Mouse (Mus musculus) myocyte (in vitro differentiated cells): ENCODE measurements at regions not wholly inside any gene's neighbourhood (a gene's known extent, or its start where the extent isn't known, plus 50 kb on each side); places are given as distances from the start of the nearest gene placed in this dataset.

ENCODE experiments used
- MAX ChIP-seq: IDR thresholded peaks from one replicate; pipeline ENCODE4 v1.6.1; 2011; ENCODE audit warnings: low read depth, mild to moderate bottlenecking, control low read depth
- POLR2A ChIP-seq: IDR thresholded peaks from one replicate; pipeline ENCODE4 v1.6.1; 2011; ENCODE audit warnings: low read depth, mild to moderate bottlenecking, control low read depth, moderate library complexity; ENCODE audit not compliant: insufficient read length
- REST ChIP-seq: IDR thresholded peaks from one replicate; pipeline ENCODE4 v1.6.1; 2011; ENCODE audit warnings: mild to moderate bottlenecking, control low read depth, moderate library complexity; ENCODE audit not compliant: insufficient read depth, insufficient read length
- TCF12 ChIP-seq: IDR thresholded peaks from one replicate; pipeline ENCODE4 v1.6.1; 2011; ENCODE audit warnings: mild to moderate bottlenecking, control low read depth; ENCODE audit not compliant: poor library complexity, insufficient read depth, severe bottlenecking
- USF1 ChIP-seq: IDR thresholded peaks from one replicate; pipeline ENCODE4 v1.6.1; 2011; ENCODE audit warnings: low read depth, mild to moderate bottlenecking, control low read depth, moderate library complexity

DNA sequence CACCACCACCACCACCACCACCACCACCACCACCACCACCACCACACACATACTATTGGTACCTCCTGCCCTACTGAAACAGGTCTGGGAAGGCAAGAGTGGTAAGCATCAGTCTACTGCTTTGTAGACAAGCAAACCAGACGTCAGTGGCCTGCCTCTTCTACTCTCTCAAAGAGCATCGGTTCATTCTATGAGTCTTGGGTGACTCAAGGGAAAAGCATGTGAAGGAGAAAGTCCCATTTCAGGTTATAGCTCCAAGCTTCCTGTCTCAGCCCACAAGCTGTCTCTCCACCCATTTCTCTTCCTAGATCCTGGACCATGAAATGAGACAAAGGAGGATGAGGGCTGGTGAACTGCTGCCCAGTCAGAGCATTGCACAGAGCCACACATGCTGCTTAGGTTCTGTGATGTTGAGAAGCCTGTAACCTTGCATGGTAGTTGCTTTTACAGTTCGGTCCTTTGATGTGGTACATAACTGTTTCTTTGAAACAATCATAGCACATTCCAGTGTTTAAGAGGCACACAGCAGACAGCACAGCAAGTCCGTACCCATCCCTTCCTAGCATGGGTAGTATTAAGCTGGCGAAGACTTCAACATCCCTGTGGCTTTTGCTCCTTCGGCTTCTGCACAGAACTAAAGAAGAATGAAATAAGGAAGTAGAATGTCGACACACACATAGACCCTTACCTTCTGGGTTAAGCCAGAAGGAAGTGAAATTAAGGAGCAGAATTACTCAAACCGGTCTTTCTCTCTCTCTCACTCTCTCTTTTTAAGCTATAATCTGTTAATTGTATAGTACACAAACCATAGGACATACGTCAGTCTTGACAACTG lies 262.7 kb downstream of the Gm19410 start:
- TF ChIP-seq USF1 (no peak), POLR2A (no peak), REST (no peak), MAX (no peak), TCF12 (no peak)
